Mouse (Mus musculus): ENCODE results near the gene Abcf3. TPM values are rescaled to one million over a fixed set of nuclear protein-coding genes. Genes with fewer than 3 reads are reported as not detected.

Abcf3 gene
- total RNA-seq, 2 experiments from 2014 or later: 85.1 to 93.0 TPM

GRCm38 (mm10) chr16:20610501-20611356 lies 62.4 kb downstream of the Abcf3 start:
- Histone ChIP-seq H3K27ac (peak overlapping the region; percentile 93), H3K4me3 (peak overlapping the region; percentile 85)
- no peak for TF ChIP-seq CTCF (conservative IDR thresholded peaks at IDR 0.05)
- DNase-seq (ENCODE audit: low spot score in 2 of 2): peak; percentile 65 to 76

Small RNA genes lying within 50 kb of the gene (microRNA-seq; reads per million reads assigned to microRNA genes)
- gene Mir1224: 129 to 180 reads per million in 2 experiments

Other genes starting within 250 kb of the Abcf3 start
- 10 to 100 TPM; 51.4 to 56.4 TPM for gene Parl, start 246.2 kb upstream of the Abcf3 start, total RNA-seq (2021)
- not detected for gene Cyp2ab1, start 223.2 kb upstream of the Abcf3 start, total RNA-seq (2021)
- gene Abcc5, start 122.2 kb upstream of the Abcf3 start, total RNA-seq (2021): 100 to 1,000 TPM; 220 to 244 TPM
- 10 to 100 TPM; 48.9 to 50.4 TPM for gene Eif2b5, start 49.8 kb upstream of the Abcf3 start, total RNA-seq (2021)
- 10 to 100 TPM; 56.5 to 56.9 TPM for gene Dvl3, start 31.6 kb upstream of the Abcf3 start, total RNA-seq (2021)
- 100 to 1,000 TPM; 712 to 736 TPM for gene Ap2m1, start 13.1 kb upstream of the Abcf3 start, total RNA-seq (2021)
- gene Vwa5b2, start 40.9 kb downstream of the Abcf3 start, total RNA-seq (2021): 10 to 100 TPM; 25.2 to 27.2 TPM
- gene Eef1akmt4, start 63.0 kb downstream of the Abcf3 start, total RNA-seq (2021): 1 to 10 TPM; 2.4 to 3.2 TPM
- not detected for gene Gm49333, start 63.0 kb downstream of the Abcf3 start, total RNA-seq (2021)
- 10 to 100 TPM in 1 of 2 experiments, 1 to 10 TPM in 1; 9.7 to 15.4 TPM for gene Alg3, start 63.2 kb downstream of the Abcf3 start, total RNA-seq (2021)
- 10 to 100 TPM; 69.1 to 84.4 TPM for gene Camk2n2, start 72.7 kb downstream of the Abcf3 start, total RNA-seq (2021)
- gene Ece2, start 81.3 kb downstream of the Abcf3 start, total RNA-seq (2021): 10 to 100 TPM; 34.4 to 36.1 TPM
- gene Psmd2, start 103.1 kb downstream of the Abcf3 start, total RNA-seq (2021): 100 to 1,000 TPM; 208 to 213 TPM
- 100 to 1,000 TPM; 283 to 297 TPM for gene Eif4g1, start 119.7 kb downstream of the Abcf3 start, total RNA-seq (2021)
- gene Fam131a, start 144.7 kb downstream of the Abcf3 start, total RNA-seq (2021): 100 to 1,000 TPM; 450 to 457 TPM
- gene Polr2h, start 169.1 kb downstream of the Abcf3 start, total RNA-seq (2021): 10 to 100 TPM; 26.1 TPM
- gene Clcn2, start 169.2 kb downstream of the Abcf3 start, total RNA-seq (2021): 10 to 100 TPM; 74.2 to 79.5 TPM
- 10 to 100 TPM; 87.0 to 90.7 TPM for gene Chrd, start 184.6 kb downstream of the Abcf3 start, total RNA-seq (2021)
- 10 to 100 TPM; 12.5 to 16.2 TPM for gene Thpo, start 185.9 kb downstream of the Abcf3 start, total RNA-seq (2021)